Mouse (Mus musculus) layer of hippocampus, adult 9-10 months (tissue): Measurements from ENCODE around the gene Ccdc34.
A peak's percentile ranks its signal among the peaks of the same experiment; 100 is the strongest.

Source experiments
- DNase-seq: peaks from one replicate; pipeline ENCODE4 v3.0.0; 2022; ENCODE audit warnings: low spot score

The Ccdc34 gene

DNA sequence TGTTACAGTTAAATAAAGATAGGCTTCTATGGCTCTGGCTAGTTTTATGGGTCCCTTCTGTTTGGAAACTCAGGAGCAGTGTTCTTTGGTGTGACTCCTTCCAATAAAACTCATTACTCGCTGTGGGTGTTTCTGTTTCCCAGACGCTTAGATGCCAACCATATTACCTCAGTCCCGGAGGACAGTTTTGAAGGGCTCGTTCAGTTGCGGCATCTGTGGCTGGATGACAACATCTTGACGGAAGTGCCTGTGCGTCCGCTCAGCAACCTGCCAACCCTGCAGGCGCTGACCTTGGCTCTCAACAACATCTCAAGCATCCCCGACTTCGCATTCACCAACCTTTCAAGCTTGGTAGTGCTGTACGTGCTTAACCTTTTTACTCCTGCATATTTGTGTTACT lies 21.2 kb upstream of the Ccdc34 start:
- no peak for DNase-seq

DNA sequence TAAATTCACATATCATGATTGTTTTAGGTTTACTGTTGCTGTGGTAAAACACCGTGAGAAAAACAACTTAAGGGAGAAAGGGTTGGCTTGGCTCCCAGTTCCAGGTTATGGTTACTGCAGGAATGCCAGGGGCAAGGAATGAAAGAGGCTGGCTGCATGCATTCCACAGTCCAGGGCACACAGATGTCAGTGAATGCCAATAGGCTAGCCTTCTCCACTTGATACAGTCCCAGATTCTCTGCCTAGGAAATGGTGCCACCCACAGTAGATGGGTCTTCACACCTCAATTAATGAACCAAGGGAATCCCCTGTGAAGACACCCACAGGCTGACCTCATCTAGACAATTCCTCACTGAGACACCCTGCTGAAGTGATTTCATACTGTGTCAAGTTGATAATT lies 12.9 kb upstream of the Ccdc34 start:
- no peak for DNase-seq

DNA sequence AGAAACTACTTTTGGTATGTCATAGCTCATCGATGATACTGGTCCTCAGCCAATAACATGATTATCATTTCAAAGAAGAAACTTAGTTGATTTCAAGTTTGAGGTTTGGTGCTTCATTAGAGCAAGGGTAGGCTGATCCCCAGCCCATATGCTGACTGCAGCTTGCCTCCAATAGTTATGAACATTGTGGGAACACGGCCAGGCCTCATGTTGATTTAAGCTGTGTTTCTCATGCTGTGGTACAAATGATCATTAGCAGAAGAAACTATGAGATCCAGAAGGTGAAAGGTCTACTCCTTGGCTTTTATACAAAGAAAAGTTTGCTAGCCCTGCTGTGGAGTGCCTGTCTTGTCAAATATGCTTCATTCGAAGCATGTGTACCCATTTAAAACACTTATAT lies 12.5 kb upstream of the Ccdc34 start:
- DNase-seq: peak; percentile 29

DNA sequence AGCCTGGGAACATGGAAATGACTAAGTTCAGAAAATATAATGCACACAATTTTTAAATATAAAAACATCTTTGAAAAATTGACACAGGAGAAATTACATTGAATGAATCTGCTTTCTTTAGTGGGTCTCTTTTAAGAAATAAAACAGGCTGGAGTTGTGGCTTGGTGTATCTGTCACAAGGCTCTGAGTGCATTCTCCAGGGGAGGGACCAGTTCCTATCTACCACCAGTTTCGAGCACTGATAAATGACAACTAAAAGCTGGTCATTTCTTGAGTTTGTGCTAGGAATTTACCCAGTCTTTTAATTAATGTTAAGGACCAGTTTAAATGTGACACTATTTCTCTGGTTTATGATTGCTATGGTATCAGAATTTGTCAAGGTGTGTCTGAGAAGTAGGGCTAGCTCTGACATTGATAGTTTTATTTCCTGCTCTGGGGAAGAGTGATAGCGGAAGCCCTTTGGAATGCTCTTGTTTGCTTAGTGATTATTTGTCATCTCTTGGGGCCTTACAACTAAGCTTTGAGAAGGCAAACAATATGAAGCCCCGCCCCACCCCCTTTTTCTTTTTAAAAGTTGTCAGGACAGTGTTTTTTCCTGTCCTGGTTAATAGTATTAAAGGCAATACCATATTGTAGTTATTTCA lies 11.9 kb upstream of the Ccdc34 start:
- DNase-seq: no peak

DNA sequence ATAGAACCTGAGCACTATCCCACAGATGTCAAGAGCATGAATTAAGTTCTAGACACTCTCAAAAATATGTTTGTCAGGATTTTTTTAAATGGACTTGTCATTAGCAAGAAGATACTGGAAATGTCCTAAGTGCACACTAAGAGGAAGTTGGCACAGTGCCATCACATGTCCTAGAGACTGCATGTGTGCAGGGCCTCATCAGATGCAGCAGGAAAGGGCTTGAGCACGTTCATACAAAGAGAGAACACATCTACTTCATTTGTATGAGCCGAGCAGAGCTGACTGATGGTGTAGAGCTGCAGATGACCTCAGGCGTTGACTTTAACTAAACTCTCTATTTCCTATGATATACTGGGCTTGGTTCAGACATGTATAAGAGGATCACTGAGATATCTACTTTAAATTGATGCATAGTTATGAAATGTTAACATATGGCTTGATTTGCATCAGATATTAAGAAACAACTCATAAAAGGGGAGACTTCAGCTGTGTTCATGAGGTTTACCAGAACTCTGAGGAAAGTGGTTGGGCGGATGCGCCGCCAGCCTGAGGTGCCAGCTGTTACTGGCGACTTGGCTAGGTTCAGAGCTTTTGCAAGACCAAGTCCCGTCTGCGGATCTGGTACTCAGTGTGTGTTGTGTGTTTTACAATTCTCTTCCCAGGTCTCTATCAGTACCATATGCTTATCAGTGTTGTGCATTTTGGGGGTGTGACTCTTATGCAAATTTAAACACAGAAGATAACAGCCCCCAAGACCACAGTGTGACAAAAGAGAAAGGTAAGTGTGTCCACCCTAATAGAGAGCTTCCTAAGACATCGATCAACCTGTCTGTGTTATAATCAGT lies 10.0 kb upstream of the Ccdc34 start:
- no peak for DNase-seq

DNA sequence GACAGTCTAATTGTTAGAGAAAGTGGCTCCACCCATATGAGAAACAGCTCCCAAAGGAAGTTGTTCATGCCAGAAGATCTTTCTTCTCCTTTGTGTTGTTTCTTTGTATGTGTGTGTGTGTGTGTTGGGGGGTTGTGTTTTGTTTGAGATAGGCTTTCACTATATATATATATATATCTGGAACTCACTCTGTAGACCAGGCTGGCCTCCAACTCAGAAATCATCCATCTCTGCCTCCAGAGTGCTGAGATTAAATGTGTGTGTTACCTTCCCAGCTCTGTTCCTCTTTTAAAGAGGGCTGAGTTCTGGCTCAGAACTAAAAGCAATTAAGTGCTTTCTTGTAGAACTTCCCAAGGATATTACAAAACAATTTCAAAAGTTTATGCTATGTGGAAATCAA lies 8.2 kb upstream of the Ccdc34 start:
- no peak for DNase-seq

DNA sequence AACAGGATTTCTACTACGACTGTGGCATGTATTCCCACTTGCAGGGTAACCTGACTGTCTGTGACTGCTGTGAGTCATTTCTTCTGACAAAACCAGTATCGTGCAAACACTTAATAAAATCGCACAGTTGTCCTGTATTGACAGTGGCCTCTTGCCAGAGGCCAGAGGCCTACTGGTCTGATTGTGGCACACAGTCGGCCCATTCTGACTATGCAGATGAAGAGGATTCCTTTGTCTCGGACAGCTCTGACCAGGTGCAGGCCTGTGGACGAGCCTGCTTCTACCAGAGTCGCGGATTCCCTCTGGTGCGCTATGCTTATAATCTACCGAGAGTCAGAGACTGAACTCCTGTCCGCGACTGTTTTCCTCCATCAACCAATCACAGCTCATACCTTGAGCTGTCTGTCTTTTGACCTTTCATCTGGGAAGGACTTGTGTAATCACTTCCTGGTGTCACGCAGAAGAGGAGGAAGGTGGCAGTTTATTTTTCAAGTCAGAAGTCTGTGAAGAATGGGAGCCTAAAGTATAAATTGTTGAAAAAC lies 5.4 kb upstream of the Ccdc34 start:
- DNase-seq: no peak

DNA sequence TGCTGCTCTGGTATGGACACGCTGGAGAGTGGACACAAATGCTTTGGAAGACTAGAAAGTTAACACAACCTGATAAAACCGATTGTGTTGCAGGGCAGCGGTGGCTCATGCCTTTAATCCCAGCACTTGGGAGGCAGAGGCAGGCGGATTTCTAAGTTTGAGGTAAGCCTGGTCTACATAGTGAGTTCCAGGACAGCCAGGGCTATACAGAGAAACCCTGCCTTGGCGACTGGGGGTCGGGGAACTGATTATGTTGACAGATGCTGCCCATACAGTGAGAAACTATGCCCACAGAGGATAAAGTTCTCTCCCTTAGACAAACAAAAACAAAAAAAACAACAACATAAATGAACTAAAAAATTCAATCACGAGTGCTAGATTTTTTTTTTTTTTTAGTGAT lies 530 bp upstream of the Ccdc34 start:
- DNase-seq: no peak

DNA sequence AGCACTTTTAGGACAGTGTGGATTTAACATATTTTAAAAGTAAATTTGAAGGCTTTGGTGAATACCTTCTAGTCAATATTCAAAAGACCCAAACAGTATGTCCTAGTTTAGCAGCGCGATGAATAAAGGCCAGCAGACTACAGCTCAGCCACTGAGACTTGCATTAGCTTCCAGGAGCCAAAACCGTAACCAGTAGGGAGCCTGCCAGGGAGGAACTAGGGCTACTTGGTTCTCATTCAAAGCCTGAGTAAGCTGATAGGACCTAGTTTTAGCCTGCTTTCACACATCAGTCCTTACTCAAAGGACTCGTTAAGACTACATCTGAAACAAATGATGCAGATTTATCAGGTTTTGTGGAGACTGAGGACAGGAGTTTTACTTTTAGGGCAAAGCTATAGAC lies 2.0 kb downstream of the Ccdc34 start:
- no peak for DNase-seq

DNA sequence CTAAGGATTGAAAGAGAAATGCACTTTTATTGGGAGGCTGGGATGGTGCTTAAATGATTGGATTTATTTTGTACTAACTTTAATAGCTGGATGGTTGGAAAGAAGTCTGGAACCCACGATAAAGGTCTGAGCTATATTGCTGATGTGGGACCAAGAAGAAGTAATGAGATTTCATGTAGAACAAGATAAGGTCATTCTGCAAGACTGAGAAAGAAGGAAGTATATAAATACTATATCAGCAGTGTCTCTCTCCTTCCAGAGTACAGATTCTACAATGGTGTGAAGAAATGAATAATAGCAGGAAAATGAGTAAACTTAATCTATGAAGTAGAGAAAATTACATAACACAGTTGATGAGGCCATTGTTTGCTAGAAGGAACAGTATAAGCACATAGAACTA lies 2.8 kb downstream of the Ccdc34 start:
- DNase-seq: no peak

DNA sequence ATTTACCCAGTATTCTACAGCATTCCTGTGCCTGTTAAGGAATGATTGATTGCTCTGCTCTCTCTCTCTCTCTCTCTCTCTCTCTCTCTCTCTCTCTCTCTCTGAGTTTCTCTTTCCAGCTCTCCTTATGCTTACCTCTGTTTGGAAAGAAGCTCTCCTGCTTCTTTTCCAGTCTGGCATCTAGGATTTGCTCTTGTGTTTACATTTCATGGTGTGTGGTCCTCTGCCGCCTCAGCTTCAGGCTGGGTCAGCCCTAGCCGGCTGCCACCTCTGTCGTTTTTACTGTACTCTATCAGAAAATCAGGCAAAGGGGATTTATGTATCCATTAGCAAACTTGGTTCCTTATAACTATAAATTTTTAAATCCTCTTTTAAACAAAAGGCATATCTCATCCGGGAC lies 18.6 kb downstream of the Ccdc34 start:
- DNase-seq: no peak

DNA sequence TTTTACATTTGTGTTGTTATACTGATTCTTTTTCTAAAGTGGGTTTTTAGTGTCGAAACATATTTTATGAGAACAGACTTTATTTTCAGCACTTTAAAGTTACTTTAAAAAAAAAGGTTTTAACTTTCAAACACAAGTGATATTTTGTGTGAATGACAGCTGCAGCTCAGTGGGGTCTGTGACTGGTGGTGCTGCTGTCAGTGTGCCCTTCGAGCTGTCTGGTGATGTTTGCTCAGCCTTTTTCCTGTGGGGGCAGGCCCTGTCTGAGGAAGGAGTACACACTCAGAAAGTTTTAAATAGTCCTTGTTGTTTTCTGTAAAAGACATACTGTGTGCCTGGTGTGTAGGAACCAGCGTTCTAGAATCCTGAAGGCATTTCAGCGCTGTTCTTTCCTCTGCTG lies 19.0 kb downstream of the Ccdc34 start:
- DNase-seq: no peak

DNA sequence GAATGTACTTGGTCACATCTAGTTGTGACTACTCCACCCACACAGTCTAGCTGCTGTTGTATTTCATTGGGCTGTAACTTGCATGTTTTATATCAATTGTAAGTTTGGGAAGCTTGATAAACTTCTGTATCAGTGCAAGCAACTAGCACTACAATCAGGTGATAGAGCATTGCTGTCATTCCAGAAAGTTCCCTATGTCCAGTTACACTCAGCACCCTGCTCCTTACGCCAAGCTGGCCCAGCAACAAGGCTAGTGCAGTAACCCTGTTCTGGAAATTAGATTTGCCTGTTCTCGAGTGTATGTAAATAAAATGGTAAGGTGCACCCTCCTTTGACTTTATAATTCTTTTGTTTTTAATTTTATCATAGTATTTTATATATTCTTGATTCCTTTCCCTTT lies 19.6 kb downstream of the Ccdc34 start:
- DNase-seq: no peak

DNA sequence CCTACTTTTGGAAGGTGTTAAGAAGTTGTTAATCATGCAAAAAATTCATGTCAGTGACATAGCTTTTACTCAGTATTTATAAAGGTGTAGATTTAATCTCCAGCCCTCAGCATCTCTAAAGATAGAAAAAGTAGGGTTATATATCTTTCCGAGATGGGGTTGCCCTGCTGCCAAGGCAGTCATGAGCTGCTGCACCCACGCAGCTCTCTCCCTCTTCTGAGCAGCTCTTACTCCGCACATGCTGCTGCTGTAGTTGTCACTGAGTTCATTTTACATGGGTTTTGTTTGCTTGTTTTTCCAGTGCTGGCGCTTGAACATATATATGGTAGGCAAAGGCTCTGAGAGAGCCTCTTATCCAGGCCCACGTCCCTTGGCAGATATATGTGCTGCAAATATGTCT lies 20.7 kb downstream of the Ccdc34 start:
- no peak for DNase-seq

DNA sequence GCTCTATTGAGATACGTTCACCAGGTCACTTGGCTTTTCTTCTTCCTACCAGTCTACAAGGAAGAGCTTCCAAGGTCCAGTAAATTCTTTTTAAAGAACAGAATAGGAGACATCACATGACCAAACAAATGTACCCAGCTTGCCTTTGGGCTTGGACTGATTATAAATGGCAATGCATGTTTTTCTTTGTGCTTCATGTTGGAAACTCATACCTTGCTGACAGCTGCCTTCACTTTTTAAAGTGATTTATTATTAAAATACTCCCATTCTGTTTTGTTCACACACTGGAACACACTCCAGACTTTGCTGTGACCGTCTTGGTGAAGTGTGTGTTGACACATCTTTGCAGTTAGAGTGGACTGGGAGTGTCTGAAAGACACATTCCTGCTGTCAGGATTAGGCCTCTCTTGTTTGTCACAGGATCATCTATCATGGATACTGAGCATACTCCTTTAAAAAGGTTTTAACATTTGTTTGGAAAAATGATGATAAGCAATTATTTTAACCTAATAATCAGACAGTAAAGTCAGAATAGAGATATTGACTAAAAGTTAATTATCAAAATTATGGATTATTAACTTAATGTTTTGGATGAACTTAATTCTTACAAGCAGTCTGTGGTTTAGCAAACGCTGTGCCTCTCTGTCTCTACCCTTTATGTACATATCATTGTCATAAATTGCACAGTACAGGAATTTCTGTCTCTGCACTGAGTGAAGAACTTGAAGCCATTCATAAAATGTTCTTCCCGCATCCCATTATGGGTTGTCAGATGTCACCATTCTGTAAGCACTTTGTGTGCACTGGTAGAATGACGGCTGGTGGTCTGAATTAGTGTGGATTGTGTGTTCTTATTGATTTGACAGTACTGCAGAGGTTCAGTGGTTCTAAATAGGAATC lies 25.5 kb downstream of the Ccdc34 start:
- DNase-seq: no peak

DNA sequence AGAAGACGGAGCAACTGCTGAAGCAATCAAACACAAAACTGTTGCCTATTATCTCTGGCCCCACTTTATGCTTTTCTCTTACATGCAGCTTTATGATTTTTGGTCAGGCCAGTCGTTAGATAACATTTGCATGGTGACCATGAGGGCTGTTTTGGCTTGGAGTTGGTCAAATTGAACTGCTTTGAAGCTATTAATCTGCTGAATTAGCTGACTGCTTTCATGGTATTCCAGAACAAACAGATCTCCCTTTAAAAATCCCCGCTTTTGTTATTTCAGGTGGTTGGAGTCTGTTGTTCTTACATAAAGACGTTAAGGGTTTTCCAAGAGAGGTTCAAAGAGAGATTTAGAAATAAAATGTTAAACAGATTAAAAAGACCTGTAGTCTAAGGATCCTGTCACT lies 40.8 kb downstream of the Ccdc34 start:
- DNase-seq: no peak

DNA sequence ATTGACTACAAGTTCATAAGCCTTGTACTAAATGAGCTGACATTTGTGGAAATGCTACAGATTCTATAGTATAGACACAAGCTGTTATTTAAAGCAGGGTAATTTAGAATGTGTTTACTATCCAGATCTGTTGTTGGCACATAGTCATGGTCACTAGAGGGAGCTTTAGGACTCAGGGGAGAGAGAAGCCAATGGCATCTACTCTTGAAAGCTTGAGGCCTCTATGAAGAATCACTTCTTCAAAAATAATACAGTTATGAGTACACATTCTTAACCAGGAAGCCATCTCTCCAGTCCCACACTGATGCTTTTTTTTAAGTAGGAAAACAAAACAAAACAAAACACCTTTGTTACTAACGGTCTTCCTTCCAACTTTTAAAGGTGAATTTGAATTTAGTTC lies 45.5 kb downstream of the Ccdc34 start:
- no peak for DNase-seq

DNA sequence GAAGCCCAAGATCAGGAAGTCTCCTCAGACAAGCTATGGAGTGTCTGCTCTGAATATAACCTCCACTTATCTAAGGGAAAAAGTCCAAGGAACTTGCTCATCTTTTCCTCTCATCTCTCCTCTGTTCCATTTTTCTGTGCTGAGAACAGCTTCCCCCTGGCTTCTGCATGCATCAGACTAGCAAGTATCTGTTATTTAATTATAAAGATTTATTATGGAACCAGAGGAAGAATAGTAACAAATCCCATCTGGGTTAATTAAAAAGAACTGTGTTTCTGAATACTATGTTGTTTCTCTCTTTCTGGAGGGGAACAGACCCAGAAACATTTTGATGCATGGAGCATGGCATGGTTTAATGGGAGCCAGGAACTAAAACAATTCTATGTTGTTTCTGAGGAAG lies 51.3 kb downstream of the Ccdc34 start:
- DNase-seq: no peak

DNA sequence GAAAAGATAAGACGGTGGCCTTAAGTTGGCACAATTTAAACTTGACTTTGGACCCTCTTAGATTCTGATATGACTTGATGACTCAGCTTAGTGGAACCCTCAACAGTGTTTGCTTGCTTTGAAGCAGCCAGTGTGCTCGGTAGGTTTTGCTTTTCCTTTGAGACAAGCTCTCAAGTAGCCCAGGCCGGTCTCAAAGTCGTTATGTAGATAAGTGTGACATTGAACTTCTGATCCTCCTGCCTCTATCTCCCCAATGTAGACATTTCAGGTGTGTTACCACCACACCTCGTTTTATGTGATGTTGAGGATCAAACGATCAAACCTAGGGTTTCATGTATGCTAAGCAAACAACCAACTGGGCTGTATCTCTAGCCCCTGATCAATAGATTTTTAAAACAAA lies 55.4 kb downstream of the Ccdc34 start:
- DNase-seq: no peak

DNA sequence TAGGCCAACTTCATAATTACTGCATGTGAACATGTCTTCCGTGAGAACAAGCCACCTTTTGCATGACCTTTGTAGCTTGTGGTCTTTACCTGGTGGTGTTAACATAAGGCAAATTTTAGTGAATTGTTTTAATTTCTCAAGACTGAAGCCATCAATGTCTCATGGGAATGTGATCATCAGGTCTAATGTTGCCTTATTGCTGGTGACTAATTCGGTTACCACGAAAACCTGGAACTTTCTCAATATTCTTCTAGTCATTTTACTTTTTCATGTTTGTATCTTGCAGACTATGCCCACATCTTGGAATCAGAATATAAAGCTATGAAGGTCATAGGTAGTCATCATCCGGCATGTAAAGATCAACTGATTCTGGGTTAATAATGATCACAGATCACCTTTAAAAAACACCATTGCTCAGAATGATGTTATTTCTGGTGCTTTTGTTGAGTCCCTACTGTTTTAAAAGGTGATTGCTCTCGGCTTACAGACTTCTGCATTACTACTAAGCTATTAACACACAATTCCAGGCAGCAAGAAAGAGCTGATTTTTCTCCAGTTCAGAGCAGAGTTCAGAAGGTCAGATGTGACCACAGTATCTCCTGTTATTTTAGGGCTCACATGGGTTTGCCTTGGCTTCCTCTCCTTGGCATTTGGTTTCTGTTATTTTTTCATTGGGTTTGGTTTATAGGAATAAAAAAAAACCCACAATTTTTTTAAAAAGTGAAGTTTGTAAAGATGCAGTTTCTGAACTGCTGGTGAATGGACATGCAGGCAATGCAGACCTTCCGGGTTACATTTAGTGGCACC lies 57.2 kb downstream of the Ccdc34 start:
- DNase-seq: no peak

DNA sequence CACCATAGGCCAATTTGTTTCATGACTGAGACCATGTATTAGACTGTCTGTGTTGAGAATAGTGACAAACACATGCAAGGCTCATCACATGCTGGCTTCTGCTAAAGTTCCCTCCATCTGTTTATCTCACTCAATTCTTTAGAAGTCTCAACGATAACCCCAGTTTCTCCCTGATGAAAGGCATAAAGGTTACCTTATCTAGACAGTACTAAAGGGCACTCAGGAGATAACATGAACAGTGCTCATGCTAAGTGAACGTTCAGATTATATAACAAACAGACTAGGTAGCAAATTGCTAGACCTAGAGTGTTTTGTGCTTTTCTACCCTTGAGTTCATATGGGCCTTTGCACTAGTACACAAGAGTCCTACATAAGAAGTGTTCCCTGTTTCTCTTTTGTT lies 59.6 kb downstream of the Ccdc34 start:
- DNase-seq: no peak

DNA sequence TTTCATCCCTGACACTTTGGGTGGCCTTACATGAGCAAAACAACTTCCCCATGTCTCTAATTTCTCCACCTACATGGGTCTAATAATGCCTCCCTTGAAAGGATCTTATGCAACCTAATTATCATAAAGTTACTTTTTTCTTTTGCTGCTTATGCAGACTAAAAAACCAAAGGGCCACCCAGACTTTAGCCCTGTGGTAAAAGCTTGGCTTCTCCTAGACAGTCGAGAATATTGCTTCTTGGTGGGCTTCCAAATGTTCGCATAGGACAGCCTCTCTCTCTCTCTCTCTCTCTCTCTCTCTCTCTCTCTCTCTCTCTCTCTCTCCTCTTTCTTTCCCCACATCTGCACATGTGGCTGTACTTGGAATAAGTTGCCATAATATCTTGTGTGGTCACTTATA lies 60.0 kb downstream of the Ccdc34 start:
- DNase-seq: no peak
